Mouse (Mus musculus) CD4-positive helper T cell, adult 2 months (primary cell): ENCODE data around the gene Mcu.

Experiments used
- DNase-seq: peaks from one replicate; pipeline ENCODE4 v3.0.0-alpha.2; 2012; ENCODE audit warnings: low read depth, missing footprints, low spot score

Mcu gene

GRCm38 (mm10) chr10:59494044-59494443 is 122.4 kb downstream of the Mcu start:
- DNase-seq, result no peak

GRCm38 (mm10) chr10:59490920-59491319 is 125.6 kb downstream of the Mcu start:
- DNase-seq, result peak; percentile 31

GRCm38 (mm10) chr10:59489411-59489810 is 127.1 kb downstream of the Mcu start:
- DNase-seq, result no peak

GRCm38 (mm10) chr10:59487351-59487750 is 129.1 kb downstream of the Mcu start:
- no peak for DNase-seq

GRCm38 (mm10) chr10:59484318-59484717 is 132.2 kb downstream of the Mcu start:
- DNase-seq, result no peak

GRCm38 (mm10) chr10:59481381-59481780 is 135.1 kb downstream of the Mcu start:
- no peak for DNase-seq

GRCm38 (mm10) chr10:59470451-59470850 is 146.0 kb downstream of the Mcu start:
- DNase-seq, result no peak

- DNase-seq, result no peak
Measured at GRCm38 (mm10) chr10:59467297-59467696, 149.2 kb downstream of the Mcu start.

GRCm38 (mm10) chr10:59466626-59467025 is 149.9 kb downstream of the Mcu start:
- no peak for DNase-seq

- DNase-seq, result no peak
Measured at GRCm38 (mm10) chr10:59465546-59465945, 150.9 kb downstream of the Mcu start.

- no peak for DNase-seq
Measured at GRCm38 (mm10) chr10:59462307-59462706, 154.2 kb downstream of the Mcu start.

- no peak for DNase-seq
Measured at GRCm38 (mm10) chr10:59459767-59460166, 156.7 kb downstream of the Mcu start.

- DNase-seq, result no peak
Measured at GRCm38 (mm10) chr10:59454631-59455030, 161.9 kb downstream of the Mcu start.

- DNase-seq, result peak; percentile 14
Measured at GRCm38 (mm10) chr10:59451839-59452238, 164.7 kb downstream of the Mcu start.

GRCm38 (mm10) chr10:59447546-59447945 is 168.9 kb downstream of the Mcu start:
- no peak for DNase-seq

- DNase-seq, result no peak
Measured at GRCm38 (mm10) chr10:59446911-59447437, 169.5 kb downstream of the Mcu start.

- DNase-seq, result no peak
Measured at GRCm38 (mm10) chr10:59444635-59445034, 171.9 kb downstream of the Mcu start.

GRCm38 (mm10) chr10:59444106-59444505 is 172.4 kb downstream of the Mcu start:
- no peak for DNase-seq

- no peak for DNase-seq
Measured at GRCm38 (mm10) chr10:59443212-59443611, 173.3 kb downstream of the Mcu start.

GRCm38 (mm10) chr10:59441735-59442134 is 174.8 kb downstream of the Mcu start, which contains the start of gene Oit3:
TSS of gene Oit3 (minus strand) at chr10:59441778.
- DNase-seq, result no peak

- DNase-seq, result no peak
Measured at GRCm38 (mm10) chr10:59440177-59440576, 176.3 kb downstream of the Mcu start.

GRCm38 (mm10) chr10:59439508-59439931 is 177.0 kb downstream of the Mcu start:
- DNase-seq, result no peak

- DNase-seq, result no peak
Measured at GRCm38 (mm10) chr10:59438651-59439050, 177.8 kb downstream of the Mcu start.

- peak; percentile 60 for DNase-seq
Measured at GRCm38 (mm10) chr10:59435746-59436145, 180.7 kb downstream of the Mcu start.
